Mouse (Mus musculus) gastrocnemius, adult 8-10 months (tissue): Measurements from ENCODE around the gene Orc1. TPM values are rescaled to one million over a fixed set of nuclear protein-coding genes. Genes with fewer than 3 reads are reported as not detected.

Experiments
- DNase-seq, 2 experiments: peaks; one replicate each; pipeline ENCODE4 v3.0.0; 2022; ENCODE audit warnings: low spot score in 2 of 2
- total RNA-seq, 4 experiments: library from RNA; stranded (reverse); gene quantifications; 2 replicates each; pipeline ENCODE4 v1.2.4; 2022

Orc1 gene
- total RNA-seq, 4 experiments from 2014 or later, result not detected

DNA sequence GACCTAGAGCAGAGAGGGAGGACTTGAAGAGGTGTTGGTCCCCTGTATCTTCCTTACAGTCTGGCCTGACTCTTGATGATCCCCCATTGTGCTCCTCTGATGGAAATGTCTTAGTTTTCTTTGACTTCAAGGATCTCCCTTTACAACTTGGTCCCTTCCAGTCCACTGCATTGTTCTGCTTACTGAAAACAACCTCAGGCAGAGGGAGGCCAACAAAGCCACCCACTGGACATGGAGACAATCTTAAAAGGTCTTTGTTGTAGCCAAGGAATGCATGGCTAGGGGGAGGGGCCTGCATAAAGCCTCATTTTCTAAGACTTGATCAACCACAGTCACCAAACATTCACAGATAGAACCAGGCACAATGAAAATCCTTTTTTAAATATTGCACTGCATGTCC lies 55.9 kb downstream of the Orc1 start:
- DNase-seq, result no peak

- no peak for DNase-seq
Measured at GRCm38 (mm10) chr4:108637721-108638120, 58.5 kb downstream of the Orc1 start.

DNA sequence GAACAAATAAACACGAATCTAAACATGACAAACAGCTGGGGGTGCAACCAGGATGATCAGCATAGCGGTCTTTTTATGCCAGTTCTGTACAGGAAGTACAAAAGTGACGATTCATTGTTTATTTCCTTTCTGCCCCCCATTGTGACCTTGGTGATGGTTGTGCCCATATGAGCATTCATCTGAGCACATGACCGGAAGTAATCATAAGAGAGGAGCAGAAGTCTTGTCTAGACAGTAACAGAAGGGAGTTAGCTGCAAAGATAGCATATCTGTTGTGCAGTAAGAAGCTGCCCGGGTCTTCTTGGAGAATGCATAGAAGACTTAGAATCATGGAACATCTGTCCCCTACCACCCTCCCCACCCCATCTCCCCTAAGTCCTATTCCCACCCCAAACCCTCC lies 59.5 kb downstream of the Orc1 start:
- no peak for DNase-seq

- no peak for DNase-seq
Measured at GRCm38 (mm10) chr4:108664407-108664806, 85.2 kb downstream of the Orc1 start.

Other genes starting within 250 kb of the Orc1 start
- gene Shisal2a, start 196.1 kb upstream of the Orc1 start, total RNA-seq, result not detected
- 10 to 100 TPM in 1 of 4 experiments, 1 to 10 TPM in 3; 5.0 to 11.8 (median 5.7) TPM for gene Gpx7, start 172.5 kb upstream of the Orc1 start, total RNA-seq
- 10 to 100 TPM; 16.8 to 33.6 (median 19.6) TPM for gene Tut4, start 120.0 kb upstream of the Orc1 start, total RNA-seq
- 10 to 100 TPM; 10.6 to 13.4 (median 12.6) TPM for gene Prpf38a, start 87 bp upstream of the Orc1 start, total RNA-seq
- 10 to 100 TPM; 17.2 to 21.1 (median 19.7) TPM for gene Cc2d1b, start 40.5 kb downstream of the Orc1 start, total RNA-seq
- gene 3110021N24Rik, start 140.2 kb downstream of the Orc1 start, total RNA-seq, result 1 to 10 TPM in 1 of 4 experiments, under 1 TPM in 3; 0.63 to 1.5 (median 0.87) TPM
- gene Zfyve9, start 201.4 kb downstream of the Orc1 start, total RNA-seq, result 10 to 100 TPM; 54.2 to 75.2 (median 64.2) TPM